Mouse (Mus musculus) heart, postnatal 0 days (tissue): ENCODE data around the gene Slc43a2.

Source experiments
- CTCF ChIP-seq: IDR thresholded peaks from 2 replicates; pipeline ENCODE4 v1.5.1; 2016; ENCODE audit warnings: antibody characterized with exemption, control low read depth, low read depth
- EP300 ChIP-seq: IDR thresholded peaks from 2 replicates; pipeline ENCODE4 v1.6.1; 2016; ENCODE audit warnings: antibody characterized with exemption, low read depth

- TF ChIP-seq CTCF = no peak
- TF ChIP-seq EP300 = no peak
Observed at GRCm38 (mm10) chr11:75498126-75498525, 33.4 kb upstream of the Slc43a2 start.
